Mouse (Mus musculus) brain, adult 10 weeks (tissue): ENCODE results near the gene Nsmce1. TPM values are rescaled to one million over a fixed set of nuclear protein-coding genes. Genes with fewer than 3 reads are reported as not detected.

Experiments used
- polyA plus RNA-seq: library from polyadenylated mRNA; stranded (reverse); fragments of 350-450 nt; fragmentation: Illumina TruSeq; extraction: RNeasy Lipid Tissue Mini Kit (QIAGEN cat#74804); gene quantifications from one replicate; pipeline ENCODE4 v1.2.3, GENCODE M21; 2015; ENCODE audit warnings: low read depth, low replicate concordance

Gene Nsmce1
- 30.0 TPM for polyA plus RNA-seq

GRCm38 (mm10) chr7:125490947-125491735 is at the start of gene Nsmce1:
Gene Nsmce1, minus strand, starts transcription at chr7:125491596.

DNA sequence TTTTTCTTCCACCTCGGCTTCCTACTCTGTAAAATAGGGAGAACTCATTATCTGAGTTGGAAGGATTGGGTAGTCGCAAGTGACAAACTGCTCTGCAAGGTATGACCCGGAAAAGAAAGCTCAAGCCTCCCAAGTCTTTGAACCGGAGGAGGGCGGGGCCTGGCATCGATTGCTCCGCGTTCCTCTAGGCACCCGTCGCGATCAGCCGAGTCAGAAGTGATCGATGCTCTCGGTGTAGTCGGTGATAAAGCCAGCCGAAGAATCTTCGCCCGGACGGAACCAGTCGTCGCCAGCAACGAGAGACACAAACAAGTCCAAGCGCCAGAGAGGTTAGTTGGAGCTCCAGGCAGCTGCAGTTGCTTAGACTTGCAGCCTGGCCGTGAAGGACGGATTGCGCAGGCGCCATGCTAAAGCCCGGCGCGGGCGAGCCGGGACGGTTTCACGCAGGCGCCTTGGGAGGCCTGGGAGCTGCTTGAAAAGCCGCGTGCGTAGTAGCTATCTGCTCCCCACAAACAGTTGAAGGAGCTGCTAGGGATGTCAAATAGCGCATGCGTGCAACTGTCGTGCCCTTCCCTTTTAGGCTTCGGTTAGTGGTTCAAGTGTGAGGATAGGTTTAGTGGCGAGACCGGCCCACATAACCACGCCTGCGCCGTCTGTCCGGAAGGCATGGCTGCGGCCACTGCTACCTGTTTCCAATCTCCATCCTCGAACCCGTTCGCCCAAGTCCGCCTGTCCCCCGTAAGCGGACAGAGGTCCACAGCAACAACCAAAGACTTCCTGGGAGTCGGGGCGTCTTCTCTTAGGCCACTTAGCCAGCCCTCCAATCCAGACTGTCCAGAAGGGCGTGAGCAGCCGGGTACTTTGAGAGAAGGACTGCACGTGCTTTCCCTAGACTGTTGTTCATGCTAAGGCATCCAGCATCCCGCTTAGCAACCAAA is 46.7 kb downstream of the Nsmce1 start, which contains the start of gene Kdm8:
TSS of gene Kdm8 (plus strand) at position 213 of the 938 bp plus-strand sequence.

Other genes starting within 250 kb of the Nsmce1 start
- gene Kdm8, start 46.9 kb downstream of the Nsmce1 start, polyA plus RNA-seq: 4.7 TPM
- 5.5 TPM for gene Il4ra, start 60.5 kb upstream of the Nsmce1 start, polyA plus RNA-seq
- 1.5 TPM for gene Il21r, start 111.8 kb upstream of the Nsmce1 start, polyA plus RNA-seq
- gene Gtf3c1, start 216.2 kb upstream of the Nsmce1 start, polyA plus RNA-seq: 43.3 TPM
- 10.5 TPM for gene D430042O09Rik, start 216.3 kb upstream of the Nsmce1 start, polyA plus RNA-seq